Mouse (Mus musculus) limb, embryonic 14.5 days (tissue): Measurements from ENCODE around the gene Alox12. TPM values are rescaled to one million over a fixed set of nuclear protein-coding genes. Genes with fewer than 3 reads are reported as not detected.

Experiments used
- ATAC-seq: fragments of 200-750 bp; cut with Nextera tagmentation; 2 replicates; pipeline ENCODE4 v1.8.0; 2017; ENCODE audit warnings: low read depth, moderate number of reproducible peaks, moderate TSS enrichment; ENCODE audit not compliant: low FRiP score
- DNase-seq: peaks from one replicate; pipeline ENCODE4 v3.0.0-alpha.2; 2015; ENCODE audit warnings: low spot score
- H3K27ac ChIP-seq: fragments of 300-500 bp; sonication (generic); replicated peaks from 2 replicates; pipeline ENCODE4 v1.5.1; 2014; ENCODE audit warnings: low read depth, mild to moderate bottlenecking, low read length, moderate library complexity, mixed read lengths
- H3K27me3 ChIP-seq: fragments of 300-500 bp; sonication (generic); 2 replicates; pipeline ENCODE4 v1.6.1; 2014; ENCODE audit warnings: low read length, mixed read lengths; ENCODE audit not compliant: control insufficient read depth, insufficient read depth
- H3K36me3 ChIP-seq: fragments of 300-500 bp; sonication (generic); 2 replicates; pipeline ENCODE4 v1.6.1; 2014; ENCODE audit warnings: mild to moderate bottlenecking, low read length, moderate library complexity, mixed read lengths; ENCODE audit not compliant: control insufficient read depth, insufficient read depth
- H3K4me1 ChIP-seq: fragments of 300-500 bp; sonication (generic); 2 replicates; pipeline ENCODE4 v1.6.1; 2014; ENCODE audit warnings: antibody characterized with exemption, low read length, mixed read lengths; ENCODE audit not compliant: control insufficient read depth, insufficient read depth
- H3K4me2 ChIP-seq: fragments of 300-500 bp; sonication (generic); replicated peaks from 2 replicates; pipeline ENCODE4 v1.6.1; 2014; ENCODE audit warnings: low read depth, mild to moderate bottlenecking, low read length, moderate library complexity; ENCODE audit not compliant: severe bottlenecking
- H3K4me3 ChIP-seq: fragments of 300-500 bp; sonication (generic); replicated peaks from 2 replicates; pipeline ENCODE4 v1.5.1; 2014; ENCODE audit warnings: low read length
- H3K9ac ChIP-seq: fragments of 300-500 bp; sonication (generic); 2 replicates; pipeline ENCODE4 v1.6.1; 2014; ENCODE audit warnings: mild to moderate bottlenecking, low read depth, low read length, moderate library complexity; ENCODE audit not compliant: severe bottlenecking
- H3K9me3 ChIP-seq: fragments of 300-500 bp; sonication (generic); 2 replicates; pipeline ENCODE4 v1.6.1; 2016; ENCODE audit warnings: low read length; ENCODE audit not compliant: control insufficient read depth
- POLR2A ChIP-seq: fragments of 200-500 bp; IDR thresholded peaks from 2 replicates; pipeline ENCODE4 v1.8.0; 2012; ENCODE audit warnings: inconsistent platforms, mild to moderate bottlenecking, moderate library complexity, borderline replicate concordance; ENCODE audit not compliant: insufficient read depth, insufficient read length; ENCODE audit errors: extremely low read depth
- WGBS: fragments of 180-500 bp; shearing (Covaris S2); extraction: QIAGEN DNeasy Blood & Tissue Kit; methylation state at CpG from one replicate; pipeline ENCODE4 v1.1.7; 2014; 5-methylcytosine and 5-hydroxymethylcytosine counted together
- polyA plus RNA-seq, 2 experiments: library from polyadenylated mRNA; depleted of rRNA in 1 of 2; stranded (reverse) in 1 of 2; unstranded in 1 of 2; fragments of >200 nt; fragmentation: Nextera tagmentation in 1 of 2; extraction: Ambion mirVana in 1 of 2; gene quantifications; 2 replicates each; pipeline versions ENCODE4 v1.2.1 to v1.2.3; 2012 to 2014

Alox12 gene
- polyA plus RNA-seq, 2 experiments: 7.4 to 11.1 TPM

GRCm38 (mm10) chr11:70278961-70279360 lies 23.8 kb upstream of the Alox12 start:
- H3K4me2 ChIP-seq: no peak overlapping the region
- no peak overlapping the region for H3K4me3 ChIP-seq
- no peak overlapping the region for H3K9ac ChIP-seq
- H3K36me3 ChIP-seq: no peaks in the 10 kb centered on the region
- no peaks in the 10 kb centered on the region for H3K27me3 ChIP-seq
- no peak for TF ChIP-seq POLR2A
- ATAC-seq (no peak), DNase-seq (no peak)
- H3K27ac ChIP-seq: no peak overlapping the region
- 83% methylated on average over 3 of the region's 3 CpGs for WGBS
- no peaks in the 10 kb centered on the region for H3K4me1 ChIP-seq
- no peaks in the 10 kb centered on the region for H3K9me3 ChIP-seq

- peak; percentile 14 for DNase-seq
- H3K4me2 ChIP-seq: no peak overlapping the region
- ATAC-seq: no peak
- 62% methylated on average over 7 of the region's 7 CpGs for WGBS
- H3K9ac ChIP-seq: no peak overlapping the region
- H3K36me3 ChIP-seq: no peaks in the 10 kb centered on the region
- no peaks in the 10 kb centered on the region for H3K4me1 ChIP-seq
- no peaks in the 10 kb centered on the region for H3K27me3 ChIP-seq
- no peak for TF ChIP-seq POLR2A
- no peak overlapping the region for H3K4me3 ChIP-seq
- no peaks in the 10 kb centered on the region for H3K9me3 ChIP-seq
- H3K27ac ChIP-seq: no peak overlapping the region
Observed at GRCm38 (mm10) chr11:70271641-70272040, 16.5 kb upstream of the Alox12 start.

- Histone ChIP-seq H3K4me1 (0 out of 2 replicates have a peak, but pooled peaks cover 6% of the 10 kb centered on the region), H3K36me3 (no peaks in the 10 kb centered on the region), H3K27me3 (no peaks in the 10 kb centered on the region), H3K9me3 (no peaks in the 10 kb centered on the region), H3K4me3 (no peak overlapping the region), H3K27ac (peak overlapping the region; percentile 3; the same call in 1 of the 2 replicates), H3K4me2 (no peak overlapping the region), H3K9ac (no peak overlapping the region)
- TF ChIP-seq POLR2A: no peak
- ATAC-seq (no peak), DNase-seq (peak; percentile 82)
- WGBS: 77% methylated on average over 1 of the region's 1 CpGs
Observed at GRCm38 (mm10) chr11:70266405-70266804, 11.3 kb upstream of the Alox12 start.

- H3K9ac ChIP-seq: no peak overlapping the region
- H3K9me3 ChIP-seq: no peaks in the 10 kb centered on the region
- no peaks in the 10 kb centered on the region for H3K27me3 ChIP-seq
- peak overlapping the region; percentile 3; the same call in 1 of the 2 replicates for H3K27ac ChIP-seq
- ATAC-seq (no peak), DNase-seq (peak; percentile 30)
- 55% methylated on average over 4 of the region's 4 CpGs for WGBS
- no peak for TF ChIP-seq POLR2A
- H3K36me3 ChIP-seq: no peaks in the 10 kb centered on the region
- 0 out of 2 replicates have a peak, but pooled peaks cover 6% of the 10 kb centered on the region for H3K4me1 ChIP-seq
- H3K4me2 ChIP-seq: no peak overlapping the region
- no peak overlapping the region for H3K4me3 ChIP-seq
Observed at GRCm38 (mm10) chr11:70265819-70266218, 10.7 kb upstream of the Alox12 start.

GRCm38 (mm10) chr11:70265252-70265651 lies 10.1 kb upstream of the Alox12 start:
- no peak for ATAC-seq
- no peak overlapping the region for H3K27ac ChIP-seq
- no peaks in the 10 kb centered on the region for H3K36me3 ChIP-seq
- TF ChIP-seq POLR2A: no peak
- H3K9ac ChIP-seq: no peak overlapping the region
- 0 out of 2 replicates have a peak, but pooled peaks cover 6% of the 10 kb centered on the region for H3K4me1 ChIP-seq
- H3K9me3 ChIP-seq: no peaks in the 10 kb centered on the region
- WGBS: 54% methylated on average over 3 of the region's 3 CpGs
- H3K4me3 ChIP-seq: no peak overlapping the region
- no peaks in the 10 kb centered on the region for H3K27me3 ChIP-seq
- no peak for DNase-seq
- no peak overlapping the region for H3K4me2 ChIP-seq

- Histone ChIP-seq H3K4me3 (no peak overlapping the region), H3K9me3 (no peaks in the 10 kb centered on the region), H3K9ac (no peak overlapping the region), H3K4me1 (0 out of 2 replicates have a peak, but pooled peaks cover 5% of the 10 kb centered on the region), H3K27ac (no peak overlapping the region), H3K4me2 (no peak overlapping the region), H3K27me3 (peaks cover 16% of the 10 kb centered on the region), H3K36me3 (no peaks in the 10 kb centered on the region)
- 92% methylated on average over 4 of the region's 4 CpGs for WGBS
- no peak for TF ChIP-seq POLR2A
- DNase-seq (no peak), ATAC-seq (no peak)
Observed at GRCm38 (mm10) chr11:70259035-70259434, 3.9 kb upstream of the Alox12 start.
